22 mouse cellular contexts compared by ENCODE assay signal in the genomic region with DNA sequence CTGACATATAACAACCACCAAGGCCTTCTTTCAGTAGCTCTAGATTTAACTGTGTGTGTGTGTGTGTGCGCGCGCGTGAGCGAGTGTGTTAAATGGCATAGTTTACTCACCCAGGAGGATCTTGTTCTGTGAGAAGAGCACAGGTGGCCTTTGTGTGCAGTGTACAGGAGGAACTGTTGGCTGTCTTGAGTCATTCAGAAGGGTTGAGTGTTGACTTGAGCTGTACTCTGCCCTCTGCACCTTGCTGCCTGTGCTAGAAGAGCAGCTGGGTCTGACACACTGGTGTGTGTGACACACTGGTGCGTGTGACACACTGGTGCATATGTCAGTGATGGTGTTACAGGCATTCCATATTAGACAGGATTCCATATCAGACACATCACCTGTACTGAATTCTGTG. TPM values are rescaled to one million over a fixed set of nuclear protein-coding genes. Genes with fewer than 3 reads are reported as not detected.
DNase-seq lines count a peak whose midpoint lies in the region; ATAC-seq and TF ChIP-seq lines count a peak whose summit lies in the region.
"Had no signal": no experiment of that assay in that cellular context is flagged by ENCODE, and none has a peak within 500 bp of the region (broad histone marks: within the 10 kb centered on the region; RNA-seq: fewer than 3 reads in every experiment).

No protein-coding gene starts in this region.

- 0 out of 2 replicates have a peak, but pooled peaks cover 4% of the 10 kb centered on the region for H3K4me1 ChIP-seq in intestine, embryonic 15.5 days (replicated peaks)
- H3K4me1 ChIP-seq in intestine, postnatal 0 days (replicated peaks; ENCODE audit: control insufficient read depth, insufficient read depth, low read length): no peaks in the 10 kb centered on the region
- H3K4me1 ChIP-seq in stomach, embryonic 16.5 days (ENCODE audit: control insufficient read depth, insufficient read depth, low read length): no peaks in the 10 kb centered on the region
- H3K4me1 ChIP-seq: embryonic facial prominence, embryonic 12.5 days; forebrain, embryonic 13.5 days; forebrain, embryonic 15.5 days had no signal

- 95% methylated on average over 6 of the region's 6 CpGs for WGBS in intestine, embryonic 15.5 days
- WGBS in intestine, postnatal 0 days: 89% methylated on average over 6 of the region's 6 CpGs
- WGBS in stomach, embryonic 16.5 days: 93% methylated on average over 6 of the region's 6 CpGs

- ATAC-seq in intestine, embryonic 15.5 days: peak; percentile 62
- peak; percentile 73 for ATAC-seq in intestine, postnatal 0 days
- ATAC-seq in stomach, embryonic 16.5 days (ENCODE audit: insufficient read depth, low FRiP score): peak; percentile 60; the same call in 1 of the 2 replicates
- ATAC-seq: activated CD4-positive, CD25-positive, alpha-beta regulatory T cell, adult 4 months; CD4-positive, CD25-positive, alpha-beta regulatory T cell, adult 4 months; forebrain, embryonic 13.5 days; forebrain, embryonic 15.5 days; Patski had no signal

- DNase-seq in A20 (ENCODE audit: low read depth, low spot score): peak; percentile 79
- DNase-seq in thymus, postnatal 14 days: no peak
- no peak for DNase-seq in frontal cortex, postnatal 25 days (ENCODE audit: low spot score in 2 of 2)
- DNase-seq in retina, embryonic 14.5 days (ENCODE audit: low spot score): no peak
- DNase-seq in kidney, postnatal 25 days: no peak
- DNase-seq: adrenal gland, adult 8-10 months; adrenal gland, postnatal 14 days; adrenal gland, postnatal 36 days; B cell, adult 2 months; cerebellum, adult 11-12 months; cerebellum, postnatal 10 days had no signal

- H3K9ac ChIP-seq in intestine, embryonic 15.5 days: no peak overlapping the region
- H3K9ac ChIP-seq in intestine, postnatal 0 days (ENCODE audit: low read depth, low read length): no peak overlapping the region
- H3K9ac ChIP-seq in stomach, embryonic 16.5 days (ENCODE audit: low read length): no peak overlapping the region
- H3K9ac ChIP-seq: embryonic facial prominence, embryonic 12.5 days; forebrain, embryonic 13.5 days; forebrain, embryonic 15.5 days had no signal

- H3K4me2 ChIP-seq in intestine, embryonic 15.5 days (replicated peaks): no peak overlapping the region
- no peak overlapping the region for H3K4me2 ChIP-seq in intestine, postnatal 0 days (replicated peaks; ENCODE audit: low read depth)
- no peak overlapping the region for H3K4me2 ChIP-seq in stomach, embryonic 16.5 days (ENCODE audit: low read depth, low read length)
- H3K4me2 ChIP-seq: embryonic facial prominence, embryonic 12.5 days; forebrain, embryonic 13.5 days; forebrain, embryonic 15.5 days had no signal

- no peak overlapping the region for H3K27ac ChIP-seq in intestine, embryonic 15.5 days
- no peak overlapping the region for H3K27ac ChIP-seq in intestine, postnatal 0 days (ENCODE audit: low read depth, low read length)
- H3K27ac ChIP-seq in stomach, embryonic 16.5 days (ENCODE audit: low read length): no peak overlapping the region
- H3K27ac ChIP-seq: embryonic facial prominence, embryonic 10.5 days; embryonic facial prominence, embryonic 12.5 days; forebrain, embryonic 13.5 days; forebrain, embryonic 15.5 days had no signal

- H3K36me3 ChIP-seq in intestine, embryonic 15.5 days: no peaks in the 10 kb centered on the region
- H3K36me3 ChIP-seq in intestine, postnatal 0 days (ENCODE audit: control insufficient read depth, insufficient read depth): peaks cover 4% of the 10 kb centered on the region; the same call in 1 of the 2 replicates
- H3K36me3 ChIP-seq in stomach, embryonic 16.5 days (ENCODE audit: control insufficient read depth, insufficient read depth, low read length): no peaks in the 10 kb centered on the region
- H3K36me3 ChIP-seq: forebrain, embryonic 15.5 days had no signal

- no peaks in the 10 kb centered on the region for H3K27me3 ChIP-seq in intestine, embryonic 15.5 days (replicated peaks)
- H3K27me3 ChIP-seq in intestine, postnatal 0 days (replicated peaks; ENCODE audit: control insufficient read depth, insufficient read depth, low read length): no peaks in the 10 kb centered on the region
- H3K27me3 ChIP-seq in stomach, embryonic 16.5 days (ENCODE audit: control insufficient read depth, insufficient read depth, low read length): no peaks in the 10 kb centered on the region
- H3K27me3 ChIP-seq: CH12.LX; embryonic facial prominence, embryonic 12.5 days; forebrain, embryonic 13.5 days; forebrain, embryonic 15.5 days; Patski had no signal

- H3K4me3 ChIP-seq in intestine, embryonic 15.5 days (replicated peaks): no peak overlapping the region
- no peak overlapping the region for H3K4me3 ChIP-seq in intestine, postnatal 0 days (ENCODE audit: low read depth, low read length)
- H3K4me3 ChIP-seq in stomach, embryonic 16.5 days (replicated peaks; ENCODE audit: low read length): no peak overlapping the region
- H3K4me3 ChIP-seq: embryonic facial prominence, embryonic 10.5 days; embryonic facial prominence, embryonic 12.5 days; forebrain, embryonic 13.5 days; forebrain, embryonic 15.5 days had no signal

- no peak for TF ChIP-seq CTCF in intestine, postnatal 0 days (IDR thresholded peaks at IDR 0.05; ENCODE audit: low read depth)

- H3K9me3 ChIP-seq in intestine, embryonic 15.5 days: no peaks in the 10 kb centered on the region
- no peaks in the 10 kb centered on the region for H3K9me3 ChIP-seq in intestine, postnatal 0 days (ENCODE audit: control insufficient read depth)
- no peaks in the 10 kb centered on the region for H3K9me3 ChIP-seq in stomach, embryonic 16.5 days (replicated peaks; ENCODE audit: control insufficient read depth, low read length)
- H3K9me3 ChIP-seq: embryonic facial prominence, embryonic 10.5 days; embryonic facial prominence, embryonic 12.5 days; forebrain, embryonic 13.5 days; forebrain, embryonic 15.5 days had no signal

RNA-seq across cellular contexts. Expression of a gene that starts 8.8 kb away (rescaled TPM):
- 9.0 and 10.1 TPM in 2 replicates for polyA plus RNA-seq in intestine, embryonic 15.5 days (2015; fragmentation: Nextera tagmentation; extraction: Ambion mirVana)
- 5.1 and 5.7 TPM in 2 replicates for polyA plus RNA-seq in intestine, postnatal 0 days (2015; fragmentation: Nextera tagmentation; extraction: Ambion mirVana)
- polyA plus RNA-seq in stomach, embryonic 16.5 days (2015; fragmentation: Nextera tagmentation; extraction: Ambion mirVana): 5.7 and 6.1 TPM in 2 replicates
